Mouse (Mus musculus) CH12.LX (cell line): ENCODE results near the gene Oit1.

Source experiments
- CTCF ChIP-seq, 2 experiments: IDR thresholded peaks in 1 of 2; conservative IDR thresholded peaks in 1 of 2; 2 replicates each; pipeline ENCODE4 v1.5.1; 2011 to 2012; ENCODE audit warnings: low read depth in 2 of 2, low read length in 2 of 2, improper control_type of control experiment in 1 of 2, inconsistent platforms in 1 of 2, mild to moderate bottlenecking in 1 of 2, moderate library complexity in 1 of 2
- JUN ChIP-seq: IDR thresholded peaks from 2 replicates; pipeline ENCODE4 v1.6.1; 2011; ENCODE audit warnings: low read depth, mild to moderate bottlenecking, low read length, improper control_type of control experiment, moderate library complexity; ENCODE audit not compliant: insufficient read depth
- MAX ChIP-seq: IDR thresholded peaks from 2 replicates; pipeline ENCODE4 v1.6.1; 2011; ENCODE audit warnings: low read length, improper control_type of control experiment
- POLR2A ChIP-seq: IDR thresholded peaks from 2 replicates; pipeline ENCODE4 v1.6.1; 2011; ENCODE audit warnings: low read depth, mild to moderate bottlenecking, improper control_type of control experiment, low read length
- SIN3A ChIP-seq: IDR thresholded peaks from 2 replicates; pipeline ENCODE4 v1.6.1; 2012; ENCODE audit warnings: low read length, improper control_type of control experiment, inconsistent platforms

DNA sequence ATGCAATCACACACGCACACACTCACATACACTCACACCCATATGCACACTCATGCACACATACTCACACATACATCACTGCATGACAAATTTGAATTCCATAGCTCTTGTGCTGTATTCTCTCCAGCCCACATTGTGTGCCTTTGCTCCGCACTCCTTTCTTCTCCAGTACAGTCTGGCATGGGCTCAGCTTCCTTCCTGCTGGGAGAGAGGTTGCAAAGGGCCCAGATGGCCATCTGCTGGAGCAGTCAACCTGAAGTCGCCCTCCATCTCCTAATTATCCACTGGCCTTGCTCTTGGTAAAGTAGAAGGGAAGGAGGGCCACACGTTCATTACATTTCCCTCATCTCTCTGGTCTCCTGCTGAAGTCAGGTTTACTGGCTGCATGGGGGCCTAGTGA, 33.0 kb downstream of the Oit1 start:
- TF ChIP-seq CTCF (conservative IDR thresholded peaks at IDR 0.05 in 1 of 2, IDR thresholded peaks at IDR 0.05 in 1 of 2; ENCODE audit: low read depth in 2 of 2, low read length in 2 of 2): no peak
- no peak for TF ChIP-seq JUN
- TF ChIP-seq MAX: no peak
- no peak for TF ChIP-seq SIN3A
- TF ChIP-seq POLR2A: no peak
